Mouse (Mus musculus) T-helper 1 cell (primary cell): ENCODE data around the gene Nudcd3.
"Not testable (repeated sequence)": the region's sequence is repeated elsewhere in the genome, so short reads cannot be mapped to it uniquely, and the experiment has no call there.

Experiments used
- in situ Hi-C: fragments of 300-600 bp; cut with MboI, MseI; formaldehyde crosslinking; loops from one replicate; pipeline ENCODE4 v1.15.1; 2025; ENCODE audit warnings: high pct_unique_total_duplicates

Gene Nudcd3

GRCm38 (mm10) chr11:6123605-6124120, 76.6 kb downstream of the Nudcd3 start:
- in situ Hi-C loops = loop anchor here (25.0 kb wide), 1 partner anchor 1839 kb away; no protein-coding TSS in a partner anchor

GRCm38 (mm10) chr11:6122631-6123030, 77.6 kb downstream of the Nudcd3 start:
- in situ Hi-C loops = loop anchor here (25.0 kb wide), 1 partner anchor 1840 kb away; no protein-coding TSS in a partner anchor

- in situ Hi-C loops = loop anchor here (25.0 kb wide), 1 partner anchor 1842 kb away; no protein-coding TSS in a partner anchor
These were observed 79.6 kb downstream of the Nudcd3 start for GRCm38 (mm10) chr11:6120596-6120995.

DNA sequence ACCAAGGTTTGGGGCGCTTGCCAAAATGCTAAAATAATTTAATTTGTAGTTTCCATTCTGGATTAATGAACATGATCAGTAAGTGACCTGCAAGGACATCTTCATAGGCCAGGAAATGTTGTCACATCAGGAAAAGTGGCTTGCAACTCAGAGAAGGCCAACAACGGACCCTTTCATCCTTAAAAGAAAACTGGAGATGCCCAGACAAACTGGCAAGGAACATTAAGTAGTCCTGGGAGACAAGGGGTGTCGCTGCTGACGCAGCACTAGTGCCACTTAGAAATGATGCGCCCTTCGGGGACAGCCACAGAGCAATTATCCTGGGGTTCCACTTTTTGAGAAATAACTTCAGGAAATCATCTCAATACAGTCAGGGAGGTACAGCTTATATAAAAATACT, 80.2 kb downstream of the Nudcd3 start:
- in situ Hi-C loops = loop anchor here (25.0 kb wide), 1 partner anchor 1842 kb away; no protein-coding TSS in a partner anchor

DNA sequence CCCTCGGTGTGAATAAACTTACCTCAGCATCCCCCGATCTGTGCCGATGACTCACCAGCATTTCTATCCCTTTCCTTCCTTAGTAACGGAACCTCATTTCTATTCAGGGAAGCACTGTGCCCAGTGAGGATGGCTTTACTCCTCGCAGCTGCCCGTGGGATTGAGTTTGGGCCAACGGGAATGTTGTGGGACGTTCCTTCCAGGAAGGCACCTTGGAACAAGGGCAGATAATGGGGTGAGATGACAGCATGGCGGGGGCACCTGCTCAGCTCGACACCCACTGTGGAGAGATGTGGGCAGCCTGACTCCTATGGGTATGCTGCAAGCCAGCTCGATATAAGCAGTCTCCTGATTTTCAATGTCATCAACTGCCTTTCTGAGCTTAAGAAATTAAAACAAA, 80.9 kb downstream of the Nudcd3 start:
- in situ Hi-C loops = loop anchor here (25.0 kb wide), 1 partner anchor 1843 kb away; no protein-coding TSS in a partner anchor

DNA sequence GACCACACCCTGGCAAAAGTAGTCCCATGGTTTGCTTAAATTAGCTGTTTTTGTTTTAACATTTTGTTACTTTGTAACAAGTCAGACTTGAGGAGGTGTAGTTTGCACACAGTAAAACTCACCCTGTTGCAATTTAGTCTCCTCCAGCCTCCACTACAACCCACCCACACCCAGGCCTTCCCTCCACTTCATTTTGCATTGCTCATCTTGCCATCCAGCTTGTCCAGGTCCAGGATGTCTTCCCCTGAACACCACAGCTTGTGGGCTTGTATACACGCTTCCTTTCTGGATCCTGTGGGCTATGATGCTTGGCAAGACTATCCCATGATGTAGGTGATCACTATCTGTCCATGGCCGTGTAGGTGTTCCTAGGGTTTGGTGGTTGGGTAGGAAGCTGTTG, 82.3 kb downstream of the Nudcd3 start:
- in situ Hi-C loops = loop anchor here (25.0 kb wide), 1 partner anchor 1844 kb away; no protein-coding TSS in a partner anchor

DNA sequence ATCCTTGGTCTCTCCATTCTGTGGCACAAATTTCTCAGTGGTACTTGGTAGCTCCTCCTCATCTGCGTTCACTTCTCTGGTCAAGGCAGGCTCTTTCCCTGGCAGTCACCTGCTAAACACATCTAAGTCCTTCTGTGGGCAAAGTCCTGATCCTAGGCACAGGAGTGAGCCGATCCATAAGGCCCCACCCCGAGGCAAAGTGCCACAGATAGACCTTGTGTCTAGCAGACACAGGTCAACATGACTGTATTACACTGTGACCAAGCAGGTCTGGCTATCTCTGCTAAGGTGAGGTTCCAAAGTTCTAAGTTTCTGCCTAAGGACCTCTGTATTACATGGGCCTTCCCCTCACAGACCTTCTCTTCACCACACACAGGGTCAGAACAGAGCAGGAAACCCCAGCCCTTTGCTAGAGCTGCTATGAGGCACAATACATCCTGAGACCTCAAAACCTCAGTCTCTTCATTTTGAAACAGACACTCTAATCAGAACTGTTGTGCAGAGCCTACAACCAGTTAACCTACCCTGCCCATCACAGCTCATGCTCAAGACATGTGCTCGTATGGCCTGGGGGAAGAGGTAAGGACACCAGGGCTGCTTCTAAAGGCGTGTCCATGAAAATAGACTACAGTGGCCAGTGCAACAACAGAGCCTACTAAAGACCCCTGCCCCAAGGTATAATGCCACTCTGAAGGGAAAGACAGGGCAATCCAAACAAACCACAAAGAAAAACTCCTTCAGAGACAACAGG, 88.3 kb downstream of the Nudcd3 start:
- in situ Hi-C loops = loop anchor here (25.0 kb wide), 1 partner anchor 1850 kb away; no protein-coding TSS in a partner anchor

- in situ Hi-C loops = loop anchor here (25.0 kb wide), 1 partner anchor 1852 kb away; no protein-coding TSS in a partner anchor
These were observed 90.2 kb downstream of the Nudcd3 start for GRCm38 (mm10) chr11:6109990-6110389.

GRCm38 (mm10) chr11:6108296-6108695, 91.9 kb downstream of the Nudcd3 start:
- in situ Hi-C loops = loop anchor here (25.0 kb wide), 1 partner anchor 1854 kb away; no protein-coding TSS in a partner anchor

DNA sequence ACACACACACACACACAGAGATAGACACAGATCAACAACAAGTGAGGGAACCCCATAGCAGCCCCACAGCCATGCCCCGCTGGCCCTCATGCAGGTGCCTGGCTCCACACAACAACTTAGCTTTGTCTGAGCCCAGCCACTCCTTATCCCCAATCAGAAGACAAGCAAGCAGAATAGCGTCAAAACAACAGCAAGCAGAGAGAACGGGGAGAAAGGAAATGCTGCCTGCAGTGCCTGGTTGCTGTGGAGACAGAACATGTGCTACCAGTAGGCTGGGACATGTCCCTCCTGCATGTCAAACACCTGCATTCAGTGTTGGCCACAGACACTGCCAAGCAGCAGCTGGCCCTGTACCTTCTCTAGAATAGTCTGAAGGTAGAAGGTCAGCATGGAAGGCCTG, 92.5 kb downstream of the Nudcd3 start:
- in situ Hi-C loops = loop anchor here (25.0 kb wide), 1 partner anchor 1855 kb away; no protein-coding TSS in a partner anchor

DNA sequence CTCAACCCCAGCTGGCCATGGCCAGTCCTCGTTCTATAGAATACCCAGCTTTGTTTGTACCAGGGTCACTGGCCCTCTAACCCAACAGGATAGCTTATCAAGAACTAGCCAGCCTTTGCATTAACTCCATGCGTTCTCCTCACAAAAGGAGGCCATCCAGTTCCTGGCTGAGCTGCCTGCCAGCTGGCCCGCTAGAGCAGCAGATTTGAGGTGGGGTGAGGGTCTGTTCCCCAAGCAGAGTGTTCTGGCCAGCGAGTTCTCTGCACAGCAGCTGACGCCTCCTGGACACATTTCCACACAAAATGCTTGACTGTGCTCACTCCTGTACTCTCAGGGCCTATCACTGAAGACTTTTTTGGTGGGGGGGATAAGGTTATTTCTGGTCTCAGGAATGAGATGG, 95.5 kb downstream of the Nudcd3 start:
- in situ Hi-C loops = loop anchor here (25.0 kb wide), 1 partner anchor 1858 kb away; no protein-coding TSS in a partner anchor

DNA sequence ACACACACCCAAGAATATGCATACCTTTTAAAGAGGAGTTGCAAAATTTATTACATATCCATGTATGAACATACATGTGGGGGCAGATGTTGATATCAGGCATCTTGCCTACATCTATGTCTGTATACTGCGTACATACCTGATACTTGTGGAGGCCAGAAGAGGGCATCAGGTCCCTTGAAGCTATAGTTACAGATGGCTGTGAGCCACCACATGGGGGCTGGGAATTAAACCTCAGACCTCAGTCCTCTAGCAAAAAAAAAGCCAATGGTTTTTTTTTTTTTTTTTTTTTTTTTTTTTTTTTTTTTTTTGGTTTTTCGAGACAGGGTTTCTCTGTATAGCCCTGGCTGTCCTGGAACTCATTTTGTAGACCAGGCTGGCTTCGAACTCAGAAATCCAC, 103.6 kb downstream of the Nudcd3 start:
- in situ Hi-C loops = not testable (repeated sequence)

DNA sequence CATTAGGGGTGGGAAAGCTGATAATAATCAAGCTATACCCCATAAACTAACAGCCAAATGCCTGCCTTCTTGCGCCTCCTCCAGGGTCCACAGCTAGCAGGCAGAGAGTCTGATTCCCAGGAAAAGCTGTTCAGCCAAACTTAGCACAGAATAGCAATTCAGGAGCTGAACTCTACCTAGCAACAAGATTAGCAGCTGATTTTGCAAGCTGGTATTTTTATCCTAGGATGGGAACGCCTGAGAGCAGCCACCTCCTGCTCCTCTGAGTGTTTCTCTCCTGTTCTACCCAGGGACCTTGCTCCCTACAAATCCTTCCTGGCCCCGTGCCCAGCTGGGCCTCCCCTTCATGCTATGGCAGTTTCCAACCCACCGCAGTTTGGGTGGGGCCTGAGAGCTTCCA, 113.2 kb downstream of the Nudcd3 start:
- in situ Hi-C loops = no loop called here

DNA sequence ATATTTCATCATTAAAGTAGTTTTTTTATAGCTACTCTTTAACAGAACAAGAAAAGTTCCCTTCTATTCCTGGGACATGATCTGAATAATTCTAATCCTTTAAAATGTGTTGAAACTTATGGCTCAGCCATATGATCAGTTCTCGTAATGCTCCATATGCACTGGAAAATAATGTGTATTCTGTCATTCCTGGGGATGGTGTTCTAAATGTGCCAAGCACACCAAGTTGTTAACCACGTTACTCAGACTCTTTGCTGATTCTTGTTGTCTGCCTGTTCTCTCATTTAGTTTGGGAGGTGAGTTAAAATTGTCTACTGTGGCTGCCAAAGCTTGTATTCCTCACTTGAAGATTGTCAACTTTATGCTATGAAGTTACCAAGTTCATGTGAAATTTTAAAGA, 121.5 kb downstream of the Nudcd3 start:
- in situ Hi-C loops = no loop called here

DNA sequence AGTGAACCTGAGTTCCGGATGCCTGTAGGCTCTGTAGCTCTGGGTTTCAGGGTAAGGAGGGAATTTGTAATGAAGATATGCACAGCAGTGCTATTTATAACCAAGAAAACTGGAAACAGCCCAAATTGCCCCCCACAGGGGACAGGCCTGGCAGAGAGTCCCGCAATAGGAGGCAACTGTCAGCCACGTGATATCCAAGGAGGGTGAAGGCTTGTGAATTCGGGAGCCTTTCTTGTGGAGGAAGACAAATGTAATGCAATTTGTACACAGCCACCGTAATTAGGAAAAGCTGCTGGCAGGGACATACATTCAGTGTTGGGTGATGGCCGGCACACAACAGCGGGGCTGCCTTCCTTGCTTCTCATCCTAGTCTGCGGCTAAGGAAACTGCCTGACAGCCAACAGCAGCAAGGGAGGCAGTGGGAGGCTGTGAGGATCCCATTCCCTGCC, 124.6 kb downstream of the Nudcd3 start:
- in situ Hi-C loops = no loop called here

- in situ Hi-C loops = no loop called here
These were observed 131.8 kb downstream of the Nudcd3 start for GRCm38 (mm10) chr11:6068181-6068957.

DNA sequence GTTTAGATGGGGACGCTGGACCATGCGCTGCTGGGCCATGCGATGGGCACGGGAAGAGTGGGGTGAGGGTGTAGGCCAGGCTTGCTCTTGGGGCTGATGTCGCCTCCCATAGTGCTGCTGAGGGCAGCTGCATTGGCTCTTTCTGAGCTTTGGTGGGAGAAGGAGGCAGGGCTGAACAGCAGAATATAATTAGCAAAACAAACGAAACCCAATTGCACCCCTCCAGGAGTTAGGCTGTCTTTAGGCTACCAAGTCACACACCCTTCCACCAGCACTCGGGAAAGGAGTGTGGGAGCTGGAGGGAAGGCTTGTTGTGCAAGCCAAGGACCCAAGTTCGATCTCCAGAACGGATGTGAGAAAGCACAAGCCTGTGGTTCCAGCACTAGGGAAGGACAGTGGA, 133.1 kb downstream of the Nudcd3 start:
- in situ Hi-C loops = no loop called here

DNA sequence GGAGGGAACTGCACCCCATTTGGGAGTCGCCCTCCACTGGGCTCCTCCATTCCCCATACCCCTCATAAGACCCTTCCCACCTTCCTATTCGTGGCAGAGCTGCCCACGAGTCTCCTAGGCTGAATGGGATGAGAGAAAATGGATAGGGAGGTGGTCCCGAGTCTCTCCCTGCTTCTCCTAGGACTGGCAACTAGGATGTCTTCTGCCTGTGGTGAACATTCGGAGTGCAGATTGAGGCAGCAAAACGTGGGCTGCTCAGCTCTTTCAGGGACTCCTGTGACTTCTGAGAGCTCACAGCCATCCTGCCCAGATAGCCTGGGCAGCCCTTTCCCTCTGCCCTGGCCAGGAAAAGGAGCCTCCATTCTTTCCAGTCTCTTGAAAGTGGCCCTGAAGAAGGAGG, 134.0 kb downstream of the Nudcd3 start, which contains the start of gene Camk2b:
Gene Camk2b, minus strand, starts transcription at position 187 of the 400 bp plus-strand sequence.
- in situ Hi-C loops = no loop called here

DNA sequence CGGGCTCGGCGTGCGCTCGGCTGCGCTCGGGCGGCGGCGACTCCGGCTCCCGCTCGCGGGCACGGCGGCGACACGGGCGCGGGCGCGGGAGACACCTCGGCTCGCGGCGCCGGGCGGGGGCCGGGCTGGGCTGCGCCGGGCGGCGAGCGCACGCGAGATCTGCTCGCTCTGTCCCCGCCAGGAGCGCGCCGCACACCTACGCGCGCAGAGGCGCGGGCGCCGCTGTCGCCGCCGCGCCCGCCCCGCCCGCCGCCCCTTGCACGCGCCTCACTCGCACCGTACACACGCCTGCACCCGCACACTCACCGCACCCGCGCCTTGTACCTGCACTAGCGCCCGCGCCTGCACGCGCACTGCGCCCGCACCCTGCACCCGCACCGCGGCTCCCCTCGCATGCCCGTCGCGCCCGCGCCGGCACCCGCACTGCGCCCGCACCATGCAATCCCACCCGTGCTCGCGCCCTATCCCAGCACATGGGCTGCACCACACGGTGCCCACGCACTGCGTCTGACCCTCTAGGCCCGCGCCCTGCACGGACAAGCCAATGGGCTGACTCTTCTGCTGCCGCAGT, 134.6 kb downstream of the Nudcd3 start:
- in situ Hi-C loops = no loop called here

GRCm38 (mm10) chr11:6065046-6065521, 135.1 kb downstream of the Nudcd3 start:
- in situ Hi-C loops = no loop called here
